Mouse (Mus musculus) embryonic facial prominence, embryonic 14.5 days (tissue): Measurements from ENCODE around the gene Pdcd2l. TPM values are rescaled to one million over a fixed set of nuclear protein-coding genes. Genes with fewer than 3 reads are reported as not detected.

Source experiments
- ATAC-seq: fragments of 200-750 bp; cut with Nextera tagmentation; 2 replicates; pipeline ENCODE4 v1.8.0; 2017; ENCODE audit warnings: low read depth, moderate number of reproducible peaks, moderate TSS enrichment
- DNase-seq: peaks from one replicate; pipeline ENCODE4 v3.0.0-alpha.2; 2015; ENCODE audit warnings: low spot score
- H3K27ac ChIP-seq: fragments of 300-500 bp; sonication (generic); replicated peaks from 2 replicates; pipeline ENCODE4 v1.5.1; 2014; ENCODE audit warnings: low read depth, mild to moderate bottlenecking, low read length, moderate library complexity
- H3K27me3 ChIP-seq: fragments of 300-500 bp; sonication (generic); replicated peaks from 2 replicates; pipeline ENCODE4 v1.6.1; 2014; ENCODE audit warnings: low read length; ENCODE audit not compliant: control insufficient read depth, insufficient read depth
- H3K36me3 ChIP-seq: fragments of 300-500 bp; sonication (generic); 2 replicates; pipeline ENCODE4 v1.6.1; 2014; ENCODE audit warnings: low read length, mixed read lengths; ENCODE audit not compliant: control insufficient read depth, insufficient read depth
- H3K4me1 ChIP-seq: fragments of 300-500 bp; sonication (generic); 2 replicates; pipeline ENCODE4 v1.6.1; 2014; ENCODE audit warnings: antibody characterized with exemption, low read length; ENCODE audit not compliant: control insufficient read depth, insufficient read depth
- H3K4me2 ChIP-seq: fragments of 300-500 bp; sonication (generic); 2 replicates; pipeline ENCODE4 v1.6.1; 2014; ENCODE audit warnings: low read depth, mild to moderate bottlenecking, low read length, moderate library complexity, mixed read lengths
- H3K4me3 ChIP-seq: fragments of 300-500 bp; sonication (generic); 2 replicates; pipeline ENCODE4 v1.5.1; 2014; ENCODE audit warnings: low read depth, mild to moderate bottlenecking, low read length
- H3K9ac ChIP-seq: fragments of 300-500 bp; sonication (generic); 2 replicates; pipeline ENCODE4 v1.6.1; 2014; ENCODE audit warnings: low read depth, mild to moderate bottlenecking, low read length, moderate library complexity, mixed read lengths
- H3K9me3 ChIP-seq: fragments of 300-500 bp; sonication (generic); 2 replicates; pipeline ENCODE4 v1.6.1; 2016; ENCODE audit warnings: low read length; ENCODE audit not compliant: control insufficient read depth
- WGBS: fragments of 180-500 bp; shearing (Covaris S2); extraction: QIAGEN DNeasy Blood & Tissue Kit; methylation state at CpG from one replicate; pipeline ENCODE4 v1.1.7; 2014; 5-methylcytosine and 5-hydroxymethylcytosine counted together
- polyA plus RNA-seq: library from polyadenylated mRNA; unstranded; fragments of >200 nt; fragmentation: Nextera tagmentation; extraction: Ambion mirVana; gene quantifications from 2 replicates; pipeline ENCODE4 v1.2.1, GENCODE M21; 2014

The Pdcd2l gene
- polyA plus RNA-seq, 1 experiment from 2014 or later, result 47.5 TPM

DNA sequence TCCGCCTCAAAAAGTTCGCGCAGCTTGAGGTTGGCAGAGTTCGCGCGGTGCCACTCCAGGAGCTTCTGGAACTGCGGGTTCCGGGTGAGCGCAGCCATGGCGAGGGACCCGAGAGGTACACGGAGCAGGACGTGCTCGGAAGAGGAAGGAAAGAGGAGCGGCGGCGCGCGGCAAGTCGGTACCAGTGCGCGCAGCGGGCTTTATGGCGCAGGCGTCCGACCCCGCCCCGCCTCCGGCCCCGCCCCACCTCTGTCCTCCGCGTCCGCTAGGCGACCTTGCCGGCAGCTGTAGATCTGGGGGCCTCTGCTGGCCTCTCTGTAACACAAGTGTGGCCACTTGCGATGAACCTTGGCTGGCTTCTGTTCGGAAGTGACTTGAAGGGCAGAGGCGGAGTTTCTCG is 33.7 kb upstream of the Pdcd2l start, which contains the start of gene Gpi1:
Gene Gpi1 (minus strand): TSS at position 221 of the 400 bp plus-strand sequence.
- Histone ChIP-seq H3K27me3 (no peaks in the 10 kb centered on the region), H3K27ac (peak within 1 kb of the TSS; percentile 83), H3K4me1 (peaks cover 27% of the 10 kb centered on the region), H3K9me3 (no peaks in the 10 kb centered on the region), H3K4me3 (peak within 1 kb of the TSS; percentile 69), H3K36me3 (peaks cover 35% of the 10 kb centered on the region), H3K9ac (peak within 1 kb of the TSS; percentile 68), H3K4me2 (peak within 1 kb of the TSS; percentile 81)
- ATAC-seq (peak; percentile 72), DNase-seq (peak; percentile 94)
- 0% methylated on average over 6 of the region's 39 CpGs for WGBS

DNA sequence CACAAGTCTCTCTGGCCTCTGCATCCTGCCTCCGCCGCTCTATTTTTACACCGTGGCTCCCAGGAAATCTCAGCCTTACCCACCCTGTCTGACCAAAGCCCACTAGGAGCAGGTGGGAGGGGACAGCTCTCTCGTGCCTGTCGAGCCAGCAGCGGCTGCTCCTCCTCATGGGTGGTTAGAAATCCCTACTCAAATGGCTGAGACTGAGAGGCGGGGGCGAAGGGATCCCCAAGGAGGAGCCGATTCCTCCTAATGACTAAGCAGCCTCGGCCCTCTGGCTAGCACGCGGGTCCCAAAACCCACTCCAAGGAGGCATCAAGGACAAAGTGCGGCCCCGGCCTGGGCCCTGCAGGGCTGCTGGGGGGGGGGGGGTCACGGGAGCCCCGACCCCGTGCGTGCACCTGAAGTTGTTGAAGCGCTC is 33.2 kb upstream of the Pdcd2l start:
- H3K36me3 ChIP-seq, result peaks cover 40% of the 10 kb centered on the region
- WGBS, result 0% methylated on average over 14 of the region's 19 CpGs
- peak overlapping the region; percentile 81 for H3K4me2 ChIP-seq
- H3K9ac ChIP-seq, result peak overlapping the region; percentile 68
- peak; percentile 82 for DNase-seq
- peak; percentile 11 for ATAC-seq
- H3K9me3 ChIP-seq, result no peaks in the 10 kb centered on the region
- peak overlapping the region; percentile 69 for H3K4me3 ChIP-seq
- peak overlapping the region; percentile 83 for H3K27ac ChIP-seq
- H3K4me1 ChIP-seq, result peaks cover 27% of the 10 kb centered on the region
- H3K27me3 ChIP-seq, result no peaks in the 10 kb centered on the region

DNA sequence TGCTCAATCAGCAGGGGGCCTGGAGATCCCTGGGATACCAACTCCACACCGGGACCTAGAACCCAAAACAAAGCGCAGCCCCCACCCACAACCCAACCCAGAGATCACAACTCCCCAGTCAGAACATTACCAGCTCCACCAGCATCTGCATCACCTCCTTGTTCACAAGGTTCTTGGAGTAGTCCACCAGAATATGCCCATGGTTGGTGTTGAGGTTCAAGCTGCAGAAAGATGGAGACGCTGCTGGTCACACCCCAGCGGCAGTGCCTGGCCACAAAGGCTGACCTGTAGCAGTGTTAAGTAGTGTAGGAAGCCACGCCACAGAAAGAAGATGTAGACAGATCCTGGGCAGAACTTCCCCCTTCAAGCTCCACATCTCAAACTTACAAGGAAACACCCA is 32.7 kb upstream of the Pdcd2l start:
- peak overlapping the region; percentile 81 for H3K4me2 ChIP-seq
- ATAC-seq, result no peak
- no peaks in the 10 kb centered on the region for H3K27me3 ChIP-seq
- H3K4me1 ChIP-seq, result peaks cover 27% of the 10 kb centered on the region
- 18% methylated on average over 5 of the region's 5 CpGs for WGBS
- H3K27ac ChIP-seq, result peak overlapping the region; percentile 83; the same call in 1 of the 2 replicates
- peak overlapping the region; percentile 68 for H3K9ac ChIP-seq
- H3K9me3 ChIP-seq, result no peaks in the 10 kb centered on the region
- DNase-seq, result no peak
- H3K4me3 ChIP-seq, result peak overlapping the region; percentile 69
- H3K36me3 ChIP-seq, result peaks cover 44% of the 10 kb centered on the region

DNA sequence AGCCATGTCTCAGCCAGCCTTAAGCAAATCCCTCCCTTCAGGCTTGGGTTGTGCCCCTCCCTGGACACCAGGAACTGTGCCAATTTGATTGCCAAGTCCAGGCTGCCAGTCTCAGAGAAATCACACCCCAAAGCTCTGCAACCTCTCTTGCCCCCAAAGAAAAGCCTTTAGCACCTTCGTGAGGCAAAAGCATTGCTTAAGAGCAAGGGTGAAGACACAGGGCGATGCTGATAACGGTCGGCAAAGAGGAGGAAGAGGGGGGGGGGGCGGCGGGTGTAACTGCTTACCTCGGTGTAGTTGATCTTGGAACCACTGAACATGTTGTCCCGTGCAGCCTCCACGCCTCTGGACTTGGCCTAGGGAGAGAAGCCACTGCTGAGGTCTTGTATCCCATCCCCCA is 32.2 kb upstream of the Pdcd2l start:
- Histone ChIP-seq H3K9ac (no peak overlapping the region; the same call in 1 of the 2 replicates), H3K9me3 (no peaks in the 10 kb centered on the region), H3K27ac (no peak overlapping the region), H3K4me2 (peak overlapping the region; percentile 81), H3K36me3 (peaks cover 49% of the 10 kb centered on the region), H3K27me3 (no peaks in the 10 kb centered on the region), H3K4me1 (peaks cover 27% of the 10 kb centered on the region), H3K4me3 (peak overlapping the region; percentile 69)
- WGBS, result 57% methylated on average over 5 of the region's 9 CpGs
- DNase-seq (no peak), ATAC-seq (no peak)

DNA sequence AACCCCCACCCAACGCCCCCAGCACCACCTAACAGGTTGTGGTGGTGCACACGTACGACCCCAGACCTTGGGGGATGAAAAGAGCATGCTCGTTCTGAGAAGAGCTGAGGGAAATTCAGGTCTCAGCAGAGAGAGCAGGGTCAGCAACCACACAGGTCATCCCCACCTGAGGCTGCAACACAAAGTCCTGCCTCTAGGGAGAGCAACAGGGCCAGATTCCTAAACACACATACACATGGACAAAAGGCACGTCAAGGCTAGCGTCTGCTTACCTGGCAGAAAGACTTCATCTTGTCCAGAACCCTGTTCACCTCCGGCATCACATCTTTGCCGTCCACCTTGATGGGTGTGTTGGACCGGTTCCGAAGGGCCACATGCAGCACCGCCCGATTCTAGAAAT is 30.4 kb upstream of the Pdcd2l start:
- DNase-seq, result no peak

DNA sequence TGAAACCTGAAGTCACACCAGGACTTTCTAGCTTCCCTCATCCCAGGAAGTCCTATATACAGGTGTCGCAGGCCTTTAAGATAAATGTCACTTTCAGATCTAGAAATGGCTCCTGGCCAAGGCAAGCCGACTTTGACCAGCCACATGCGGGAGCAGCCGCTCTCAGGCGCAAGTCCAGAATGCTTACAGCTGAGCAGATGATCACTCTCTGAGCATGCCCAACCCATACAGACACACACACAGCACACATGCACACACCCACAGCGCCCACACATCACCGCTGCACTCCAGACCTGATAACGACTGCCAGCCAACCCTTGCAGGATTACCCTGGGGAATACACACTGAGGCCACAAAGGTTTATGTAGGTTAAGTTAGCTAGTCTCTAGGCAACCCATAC is 29.6 kb upstream of the Pdcd2l start:
- Histone ChIP-seq H3K27ac (no peak overlapping the region), H3K36me3 (peaks cover 75% of the 10 kb centered on the region), H3K4me1 (peaks cover 20% of the 10 kb centered on the region), H3K4me2 (no peak overlapping the region), H3K27me3 (no peaks in the 10 kb centered on the region), H3K4me3 (no peak overlapping the region), H3K9ac (no peak overlapping the region), H3K9me3 (0 out of 2 replicates have a peak, but pooled peaks cover 2% of the 10 kb centered on the region)
- no peak for ATAC-seq
- DNase-seq, result no peak
- 77% methylated on average over 7 of the region's 8 CpGs for WGBS

More for the DNA sequence above, 30.4 kb upstream of the Pdcd2l start:
- H3K27ac ChIP-seq, result no peak overlapping the region
- H3K4me3 ChIP-seq, result no peak overlapping the region
- H3K4me1 ChIP-seq, result peaks cover 20% of the 10 kb centered on the region
- H3K4me2 ChIP-seq, result no peak overlapping the region
- H3K36me3 ChIP-seq, result peaks cover 67% of the 10 kb centered on the region
- 88% methylated on average over 12 of the region's 12 CpGs for WGBS
- no peak for ATAC-seq
- H3K27me3 ChIP-seq, result no peaks in the 10 kb centered on the region
- 0 out of 2 replicates have a peak, but pooled peaks cover 2% of the 10 kb centered on the region for H3K9me3 ChIP-seq
- H3K9ac ChIP-seq, result no peak overlapping the region

DNA sequence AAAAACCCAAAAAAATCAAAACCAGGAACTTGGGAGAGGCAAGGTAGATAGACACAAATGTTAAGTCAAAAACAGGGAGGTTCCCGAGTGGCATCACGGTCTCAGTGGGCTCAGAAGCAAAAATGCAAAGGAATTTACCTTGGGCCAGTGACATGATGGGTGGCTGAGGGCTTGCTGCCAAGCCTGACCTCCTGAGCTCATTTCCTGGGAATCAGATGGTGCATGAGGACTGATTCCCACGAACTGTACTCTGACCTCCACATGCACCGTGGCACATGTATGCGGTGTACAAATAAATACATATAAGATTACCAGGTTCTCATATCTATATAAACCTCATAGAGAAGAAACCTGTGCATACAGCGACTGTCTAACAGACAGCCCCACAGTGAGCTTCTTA is 27.8 kb upstream of the Pdcd2l start:
- no peaks in the 10 kb centered on the region for H3K27me3 ChIP-seq
- peaks cover 93% of the 10 kb centered on the region for H3K36me3 ChIP-seq
- H3K4me3 ChIP-seq, result no peak overlapping the region
- no peak overlapping the region for H3K9ac ChIP-seq
- 0 out of 2 replicates have a peak, but pooled peaks cover 2% of the 10 kb centered on the region for H3K9me3 ChIP-seq
- 94% methylated on average over 6 of the region's 6 CpGs for WGBS
- H3K27ac ChIP-seq, result no peak overlapping the region
- no peak for ATAC-seq
- DNase-seq, result no peak
- H3K4me1 ChIP-seq, result peaks cover 15% of the 10 kb centered on the region
- H3K4me2 ChIP-seq, result no peak overlapping the region

DNA sequence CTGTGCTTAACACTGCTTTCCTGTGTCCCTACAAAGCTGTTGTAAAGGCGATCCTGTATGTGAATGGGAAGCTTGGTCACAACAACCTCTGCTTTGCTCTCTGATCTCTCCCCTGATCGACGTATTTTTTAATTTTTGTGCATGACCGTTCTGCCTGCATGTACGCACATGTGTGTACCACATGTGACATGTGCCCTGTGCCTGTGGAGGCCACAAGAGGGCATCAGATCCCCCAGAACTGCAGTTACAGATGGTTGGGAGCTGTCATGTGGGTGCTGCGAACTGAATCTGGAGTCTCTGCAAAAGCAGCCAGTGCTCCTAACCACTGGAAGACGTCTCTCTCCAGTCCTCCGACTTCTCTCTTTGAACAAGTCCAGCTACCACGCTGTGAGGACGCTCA is 25.9 kb upstream of the Pdcd2l start:
- ATAC-seq (no peak), DNase-seq (no peak)
- Histone ChIP-seq H3K4me3 (no peak overlapping the region), H3K27ac (no peak overlapping the region), H3K9me3 (0 out of 2 replicates have a peak, but pooled peaks cover 2% of the 10 kb centered on the region), H3K4me2 (no peak overlapping the region), H3K4me1 (no peaks in the 10 kb centered on the region), H3K36me3 (peaks cover 99% of the 10 kb centered on the region), H3K27me3 (no peaks in the 10 kb centered on the region), H3K9ac (no peak overlapping the region)
- WGBS, result 89% methylated on average over 10 of the region's 10 CpGs

DNA sequence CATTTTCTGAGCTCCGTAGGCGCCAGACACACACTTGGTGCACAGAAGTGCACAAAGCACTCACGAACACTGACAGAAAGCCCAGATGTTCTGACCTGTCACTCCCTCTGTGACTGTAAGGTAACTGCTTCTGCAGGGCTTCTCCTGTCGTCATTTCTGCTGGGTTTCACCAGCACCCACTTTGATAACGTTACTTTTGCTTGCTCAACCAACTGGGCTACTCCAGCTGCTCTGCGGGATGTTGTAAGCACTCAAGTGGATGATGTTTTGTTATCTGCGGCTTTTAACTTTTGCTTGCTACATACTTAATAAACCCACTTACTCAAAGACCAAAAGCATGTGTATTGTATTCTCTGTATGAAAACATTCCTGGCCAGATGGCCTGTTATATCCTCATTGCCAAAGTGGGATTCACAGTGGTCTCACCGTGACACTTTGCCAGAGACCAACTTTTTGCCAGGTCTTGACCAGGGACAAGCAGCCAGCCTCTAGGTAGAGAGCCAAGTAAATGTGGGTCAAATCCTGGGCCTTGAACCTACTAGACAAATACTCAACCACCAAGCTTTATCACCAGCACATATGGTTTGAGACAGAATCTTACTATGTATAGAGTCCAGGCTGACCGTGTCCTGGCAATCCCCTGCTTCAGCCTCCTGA is 25.3 kb upstream of the Pdcd2l start:
- H3K27me3 ChIP-seq, result no peaks in the 10 kb centered on the region
- H3K4me3 ChIP-seq, result no peak overlapping the region
- no peaks in the 10 kb centered on the region for H3K4me1 ChIP-seq
- no peak overlapping the region for H3K27ac ChIP-seq
- no peak for DNase-seq
- H3K9me3 ChIP-seq, result 0 out of 2 replicates have a peak, but pooled peaks cover 2% of the 10 kb centered on the region
- no peak overlapping the region for H3K4me2 ChIP-seq
- no peak overlapping the region for H3K9ac ChIP-seq
- no peak for ATAC-seq
- WGBS, result 89% methylated on average over 9 of the region's 9 CpGs
- peaks cover 97% of the 10 kb centered on the region for H3K36me3 ChIP-seq
